Mouse (Mus musculus): ENCODE data around the gene Krtcap3. TPM values are rescaled to one million over a fixed set of nuclear protein-coding genes. Genes with fewer than 3 reads are reported as not detected.
A peak's percentile ranks its signal among the peaks of the same experiment; 100 is the strongest.

Gene Krtcap3
- polyA plus RNA-seq, 1 experiment from 2014 or later, result 21.8 TPM

GRCm38 (mm10) chr5:31289626-31290230 is 38.2 kb downstream of the Krtcap3 start:
- 71% methylated on average over 3 of the region's 3 CpGs for WGBS
- Histone ChIP-seq H3K27ac (replicated peaks) (no peak overlapping the region), H3K4me2 (replicated peaks) (peak overlapping the region; percentile 71), H3K36me3 (peaks cover 43% of the 10 kb centered on the region), H3K27me3 (no peaks in the 10 kb centered on the region), H3K4me1 (peaks cover 24% of the 10 kb centered on the region), H3K9ac (0 out of 2 replicates have a peak overlapping the region, but pooled peaks have one; percentile 55), H3K9me3 (replicated peaks) (no peaks in the 10 kb centered on the region), H3K4me3 (replicated peaks) (peak overlapping the region; percentile 65)
- no peak for ATAC-seq (ENCODE audit: insufficient number of reproducible peaks, low FRiP score, low TSS enrichment, low read depth)

DNA sequence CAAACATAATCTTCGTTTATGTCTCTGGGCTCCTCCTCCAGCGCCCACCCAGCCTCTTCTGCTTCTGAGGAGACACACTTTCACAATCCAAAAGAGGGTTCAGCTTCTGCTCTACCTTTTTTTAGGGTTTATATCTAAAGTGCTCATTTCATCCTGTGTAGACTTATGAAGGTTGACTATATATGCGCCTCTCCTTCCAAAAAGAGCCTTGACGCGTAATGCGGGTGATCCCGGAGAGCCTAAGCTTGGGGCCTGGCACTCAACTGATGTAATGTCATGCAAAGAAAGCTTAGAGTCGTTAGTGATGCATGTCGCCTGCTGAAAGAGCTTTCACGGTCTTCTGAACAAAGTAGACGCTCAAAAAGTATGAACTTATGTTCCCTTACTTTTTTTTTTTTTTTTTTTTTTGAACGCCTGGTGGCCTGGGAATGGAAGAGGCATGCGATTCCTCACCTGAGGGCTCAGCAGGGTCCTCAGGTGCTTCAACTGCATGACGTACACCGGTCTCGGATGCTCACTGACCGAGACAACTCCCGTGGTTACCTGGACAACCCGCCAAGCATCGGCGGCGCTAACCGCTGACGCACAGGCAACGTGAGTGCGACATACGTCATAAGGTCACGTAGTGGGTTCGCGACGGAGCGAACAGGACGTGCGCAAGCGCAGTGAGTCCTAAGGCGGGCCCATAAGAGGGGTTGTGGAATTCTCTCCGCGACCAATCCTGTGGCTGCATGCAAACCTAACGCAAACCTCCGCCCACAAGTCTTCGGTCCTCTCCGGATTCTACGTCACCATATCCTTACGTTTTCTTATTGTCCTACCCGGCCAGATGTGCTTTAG is 39.2 kb downstream of the Krtcap3 start, which contains the start of gene Ift172:
Gene Ift172, minus strand, starts transcription at position 596 of the 840 bp plus-strand sequence.
- Histone ChIP-seq H3K9ac (peak within 1 kb of the TSS; percentile 55), H3K4me2 (replicated peaks) (peak within 1 kb of the TSS; percentile 71), H3K4me3 (replicated peaks) (peak within 1 kb of the TSS; percentile 65), H3K27ac (replicated peaks) (peak within 1 kb of the TSS; percentile 94), H3K9me3 (replicated peaks) (no peaks in the 10 kb centered on the region), H3K27me3 (no peaks in the 10 kb centered on the region), H3K4me1 (peaks cover 29% of the 10 kb centered on the region), H3K36me3 (peaks cover 34% of the 10 kb centered on the region)
- peak; percentile 94 for ATAC-seq (ENCODE audit: insufficient number of reproducible peaks, low FRiP score, low TSS enrichment, low read depth)
- 2% methylated on average over 45 of the region's 45 CpGs for WGBS

GRCm38 (mm10) chr5:31291361-31291688 is 39.8 kb downstream of the Krtcap3 start:
- Histone ChIP-seq H3K36me3 (peaks cover 28% of the 10 kb centered on the region), H3K4me2 (replicated peaks) (peak overlapping the region; percentile 71), H3K27me3 (no peaks in the 10 kb centered on the region), H3K4me3 (replicated peaks) (peak overlapping the region; percentile 65), H3K9me3 (replicated peaks) (no peaks in the 10 kb centered on the region), H3K4me1 (peaks cover 29% of the 10 kb centered on the region), H3K9ac (peak overlapping the region; percentile 35), H3K27ac (replicated peaks) (peak overlapping the region; percentile 94)
- WGBS, result 2% methylated on average over 9 of the region's 9 CpGs
- no peak for ATAC-seq (ENCODE audit: insufficient number of reproducible peaks, low FRiP score, low TSS enrichment, low read depth)

GRCm38 (mm10) chr5:31294964-31295605 is 43.6 kb downstream of the Krtcap3 start:
- H3K9ac ChIP-seq, result peak overlapping the region; percentile 94
- H3K4me3 ChIP-seq (replicated peaks), result peak overlapping the region; percentile 85
- peaks cover 16% of the 10 kb centered on the region for H3K36me3 ChIP-seq
- 3% methylated on average over 29 of the region's 29 CpGs for WGBS
- no peaks in the 10 kb centered on the region for H3K9me3 ChIP-seq (replicated peaks)
- H3K27ac ChIP-seq (replicated peaks), result peak overlapping the region; percentile 74
- peak overlapping the region; percentile 81 for H3K4me2 ChIP-seq (replicated peaks)
- H3K4me1 ChIP-seq, result peaks cover 23% of the 10 kb centered on the region
- peak; percentile 3; the same call in 1 of the 2 replicates for ATAC-seq (ENCODE audit: insufficient number of reproducible peaks, low FRiP score, low TSS enrichment, low read depth)
- H3K27me3 ChIP-seq, result no peaks in the 10 kb centered on the region

DNA sequence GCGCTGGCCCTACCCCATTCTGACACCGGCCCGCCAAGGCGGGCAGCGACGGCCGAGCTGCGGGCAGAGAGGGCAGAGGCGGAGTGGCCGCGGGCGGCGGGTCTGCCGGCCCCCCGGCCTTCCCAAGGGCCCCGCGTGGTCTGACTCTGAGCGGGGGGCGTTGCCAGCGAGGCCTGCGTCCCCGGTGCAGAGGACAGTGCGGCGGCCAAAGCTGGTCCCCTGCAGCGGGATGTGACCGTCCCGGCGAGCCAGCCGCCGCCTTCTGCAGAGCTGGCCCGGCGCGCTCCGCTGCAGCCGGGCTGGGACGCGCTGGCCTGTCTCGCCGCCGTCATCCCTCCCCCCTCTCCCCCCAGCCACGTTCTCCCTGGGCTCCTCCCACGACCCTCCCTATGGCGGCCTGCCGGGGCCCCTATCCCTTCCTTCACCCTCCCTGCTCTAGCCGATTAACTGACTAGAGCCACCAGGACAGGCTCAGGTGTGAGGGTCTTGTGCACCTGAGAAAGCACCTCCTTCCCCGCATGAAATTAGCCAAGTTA is 44.2 kb downstream of the Krtcap3 start, which contains the start of gene Fndc4:
Gene Fndc4, minus strand, starts transcription at position 475 of the 536 bp plus-strand sequence.
- Histone ChIP-seq H3K4me3 (replicated peaks) (peak within 1 kb of the TSS; percentile 85), H3K27ac (replicated peaks) (peak within 1 kb of the TSS; percentile 74)

GRCm38 (mm10) chr5:31297047-31297757 is 45.7 kb downstream of the Krtcap3 start, which contains the start of gene Gckr:
Gene Gckr (plus strand): TSS chr5:31297443.
- H3K4me3 ChIP-seq (replicated peaks), result peak within 1 kb of the TSS; percentile 85; the same call in 1 of the 2 replicates
- H3K9ac ChIP-seq, result no peak within 1 kb of the TSS
- H3K27me3 ChIP-seq, result no peaks in the 10 kb centered on the region
- H3K9me3 ChIP-seq (replicated peaks), result no peaks in the 10 kb centered on the region
- peaks cover 16% of the 10 kb centered on the region for H3K36me3 ChIP-seq
- H3K4me2 ChIP-seq (replicated peaks), result peak within 1 kb of the TSS; percentile 81
- ATAC-seq (ENCODE audit: insufficient number of reproducible peaks, low FRiP score, low TSS enrichment, low read depth), result no peak
- H3K4me1 ChIP-seq, result peaks cover 13% of the 10 kb centered on the region
- H3K27ac ChIP-seq (replicated peaks), result no peak within 1 kb of the TSS
- 72% methylated on average over 13 of the region's 13 CpGs for WGBS

More for the DNA sequence above, 44.2 kb downstream of the Krtcap3 start, which contains the start of gene Fndc4:
- Histone ChIP-seq H3K9me3 (replicated peaks) (no peaks in the 10 kb centered on the region), H3K36me3 (peaks cover 16% of the 10 kb centered on the region), H3K4me1 (peaks cover 20% of the 10 kb centered on the region), H3K9ac (peak within 1 kb of the TSS; percentile 94), H3K4me2 (replicated peaks) (peak within 1 kb of the TSS; percentile 81), H3K27me3 (no peaks in the 10 kb centered on the region)
- WGBS, result 3% methylated on average over 41 of the region's 46 CpGs
- peak; percentile 71 for ATAC-seq (ENCODE audit: insufficient number of reproducible peaks, low FRiP score, low TSS enrichment, low read depth)

GRCm38 (mm10) chr5:31297981-31298380 is 46.5 kb downstream of the Krtcap3 start:
- 76% methylated on average over 3 of the region's 3 CpGs for WGBS
- Histone ChIP-seq H3K36me3 (peaks cover 8% of the 10 kb centered on the region; the same call in 1 of the 2 replicates), H3K4me1 (peaks cover 13% of the 10 kb centered on the region)

GRCm38 (mm10) chr5:31298486-31298885 is 47.0 kb downstream of the Krtcap3 start:
- Histone ChIP-seq H3K4me2 (replicated peaks) (no peak overlapping the region), H3K27ac (replicated peaks) (no peak overlapping the region), H3K9ac (no peak overlapping the region), H3K4me1 (peaks cover 13% of the 10 kb centered on the region), H3K9me3 (replicated peaks) (no peaks in the 10 kb centered on the region), H3K4me3 (replicated peaks) (no peak overlapping the region), H3K27me3 (no peaks in the 10 kb centered on the region), H3K36me3 (peaks cover 3% of the 10 kb centered on the region; the same call in 1 of the 2 replicates)
- ATAC-seq (ENCODE audit: insufficient number of reproducible peaks, low FRiP score, low TSS enrichment, low read depth), result no peak
- WGBS, result 44% methylated on average over 2 of the region's 2 CpGs

More at GRCm38 (mm10) chr5:31297981-31298380, 46.5 kb downstream of the Krtcap3 start:
- Histone ChIP-seq H3K27ac (replicated peaks) (no peak overlapping the region), H3K9me3 (replicated peaks) (no peaks in the 10 kb centered on the region), H3K9ac (no peak overlapping the region), H3K4me3 (replicated peaks) (no peak overlapping the region), H3K4me2 (replicated peaks) (no peak overlapping the region), H3K27me3 (no peaks in the 10 kb centered on the region)
- no peak for ATAC-seq (ENCODE audit: insufficient number of reproducible peaks, low FRiP score, low TSS enrichment, low read depth)

GRCm38 (mm10) chr5:31301866-31302265 is 50.4 kb downstream of the Krtcap3 start:
- no peaks in the 10 kb centered on the region for H3K9me3 ChIP-seq (replicated peaks)
- ATAC-seq (ENCODE audit: insufficient number of reproducible peaks, low FRiP score, low TSS enrichment, low read depth), result no peak
- WGBS, result 75% methylated on average over 8 of the region's 8 CpGs

More at GRCm38 (mm10) chr5:31301866-31302265, 50.4 kb downstream of the Krtcap3 start:
- H3K4me1 ChIP-seq, result no peaks in the 10 kb centered on the region
- no peak overlapping the region for H3K4me3 ChIP-seq (replicated peaks)
- H3K27ac ChIP-seq (replicated peaks), result no peak overlapping the region
- no peak overlapping the region for H3K9ac ChIP-seq
- H3K27me3 ChIP-seq, result no peaks in the 10 kb centered on the region
- H3K36me3 ChIP-seq, result no peaks in the 10 kb centered on the region
- no peak overlapping the region for H3K4me2 ChIP-seq (replicated peaks)

All from embryonic facial prominence, embryonic 15.5 days (tissue).